12 mouse cellular contexts compared by ENCODE assay signal in genomic region chr14:26651901-26652300, GRCm38 (mm10). TPM values are rescaled to one million over a fixed set of nuclear protein-coding genes. Genes with fewer than 3 reads are reported as not detected.
DNase-seq lines count a peak whose midpoint lies in the region; ATAC-seq and TF ChIP-seq lines count a peak whose summit lies in the region.
"Had no signal": no experiment of that assay in that cellular context is flagged by ENCODE, and none has a peak within 500 bp of the region (broad histone marks: within the 10 kb centered on the region; RNA-seq: fewer than 3 reads in every experiment).

No protein-coding gene starts in this region.

- TF ChIP-seq CTCF in liver, adult 2 months (IDR thresholded peaks at IDR 0.05; ENCODE audit: low read depth, low read length): no peak

- peaks cover 5% of the 10 kb centered on the region; the same call in 1 of the 2 replicates for H3K79me2 ChIP-seq in liver, adult 2 months (ENCODE audit: control insufficient read depth, insufficient read depth, low read length)

- no peak for ATAC-seq in liver, embryonic 11.5 days (replicated peaks; ENCODE audit: low FRiP score)
- ATAC-seq in megakaryocyte-erythroid progenitor cell, adult 5-6 weeks (replicated peaks; ENCODE audit: low FRiP score, low TSS enrichment, poor library complexity, severe bottlenecking): peak; percentile 67

- H3K4me3 ChIP-seq in liver, adult 2 months (ENCODE audit: insufficient read depth, low read depth, low read length): no peak overlapping the region
- H3K4me3 ChIP-seq in liver, embryonic 11.5 days (ENCODE audit: low read depth, low read length): no peak overlapping the region
- no peak overlapping the region for H3K4me3 ChIP-seq in limb, embryonic 10.5 days
- H3K4me3 ChIP-seq: hindbrain, embryonic 15.5 days had no signal

- no peaks in the 10 kb centered on the region for H3K27me3 ChIP-seq in liver, adult 2 months (ENCODE audit: control insufficient read depth, insufficient read depth, low read length)
- no peaks in the 10 kb centered on the region for H3K27me3 ChIP-seq in liver, embryonic 11.5 days (replicated peaks; ENCODE audit: control insufficient read depth, insufficient read depth, low read length)
- H3K27me3 ChIP-seq in limb, embryonic 10.5 days (ENCODE audit: low read depth, poor library complexity, severe bottlenecking): no peaks in the 10 kb centered on the region
- H3K27me3 ChIP-seq: hindbrain, embryonic 15.5 days had no signal

- H3K9ac ChIP-seq in liver, adult 2 months (ENCODE audit: low read depth, low read length): no peak overlapping the region
- H3K9ac ChIP-seq in liver, embryonic 11.5 days (ENCODE audit: low read depth, low read length): no peak overlapping the region
- H3K9ac ChIP-seq: hindbrain, embryonic 15.5 days had no signal

- H3K4me1 ChIP-seq in liver, adult 2 months (ENCODE audit: control insufficient read depth, insufficient read depth, low read length): no peaks in the 10 kb centered on the region
- no peaks in the 10 kb centered on the region for H3K4me1 ChIP-seq in liver, embryonic 11.5 days (replicated peaks; ENCODE audit: control insufficient read depth, insufficient read depth, low read length)
- H3K4me1 ChIP-seq in limb, embryonic 10.5 days: no peaks in the 10 kb centered on the region
- H3K4me1 ChIP-seq: hindbrain, embryonic 15.5 days had no signal

- no peak for TF ChIP-seq POLR2A in liver, adult 2 months (IDR thresholded peaks at IDR 0.05; ENCODE audit: extremely low read depth, insufficient read depth, low read length)

- H3K4me2 ChIP-seq in liver, embryonic 11.5 days: no peak overlapping the region
- H3K4me2 ChIP-seq: hindbrain, embryonic 15.5 days had no signal

- H3K27ac ChIP-seq in liver, adult 2 months (replicated peaks; ENCODE audit: insufficient read depth, low read depth, low read length): no peak overlapping the region
- H3K27ac ChIP-seq in liver, embryonic 11.5 days (ENCODE audit: low read depth, low read length): no peak overlapping the region
- no peak overlapping the region for H3K27ac ChIP-seq in limb, embryonic 10.5 days
- H3K27ac ChIP-seq: hindbrain, embryonic 15.5 days had no signal

- DNase-seq in embryo, embryonic 10.5 days (ENCODE audit: low spot score): peak; percentile 28
- DNase-seq in embryo, embryonic 10 days (ENCODE audit: low spot score): no peak
- DNase-seq in liver, adult 2 months (ENCODE audit: extremely low read depth, low read depth, low spot score): peak; percentile 31
- DNase-seq in liver, embryonic 11.5 days (ENCODE audit: low spot score): no peak
- peak; percentile 65 for DNase-seq in ZHBTc4 (ENCODE audit: low read depth, low spot score)
- no peak for DNase-seq in limb, embryonic 10.5 days (ENCODE audit: low spot score)
- no peak for DNase-seq in right cerebral cortex, postnatal 4 days
- DNase-seq: adrenal gland, postnatal 14 days; embryo, embryonic 11 days; gastrocnemius, postnatal 14 days had no signal

- peaks cover 57% of the 10 kb centered on the region for H3K36me3 ChIP-seq in liver, adult 2 months (ENCODE audit: control insufficient read depth, insufficient read depth, low read length)
- peaks cover 17% of the 10 kb centered on the region; the same call in 1 of the 2 replicates for H3K36me3 ChIP-seq in liver, embryonic 11.5 days (ENCODE audit: control insufficient read depth, insufficient read depth, low read length)
- peaks cover 87% of the 10 kb centered on the region for H3K36me3 ChIP-seq in limb, embryonic 10.5 days

- H3K9me3 ChIP-seq in liver, embryonic 11.5 days (ENCODE audit: control insufficient read depth, low read length): no peaks in the 10 kb centered on the region
- no peaks in the 10 kb centered on the region for H3K9me3 ChIP-seq in limb, embryonic 10.5 days (replicated peaks)
- H3K9me3 ChIP-seq: hindbrain, embryonic 15.5 days had no signal

RNA-seq across cellular contexts. Expression of gene Arf4, which starts 14.0 kb away (rescaled TPM):
- total RNA-seq in liver, adult 2 months (2014; rRNA removed): 46.6 and 55.2 TPM in 2 replicates
- 104 and 117 TPM in 2 replicates for polyA plus RNA-seq in liver, adult 2 months (2012; rRNA removed)
- polyA plus RNA-seq in liver, embryonic 11.5 days (2014; fragmentation: Nextera tagmentation; extraction: Ambion mirVana): 347 and 363 TPM in 2 replicates
- total RNA-seq in megakaryocyte-erythroid progenitor cell, adult 5-6 weeks (2014; fragmentation: Nextera tagmentation): 122 TPM in 2 replicates
- total RNA-seq in megakaryocyte-erythroid progenitor cell, adult 5-6 weeks (2017): 69.3 and 73.4 TPM in 2 replicates
- 464 and 513 TPM in 2 replicates for polyA plus RNA-seq in limb, embryonic 10.5 days (2016; fragmentation: Nextera tagmentation; extraction: Ambion mirVana)

RNA-seq across cellular contexts. Expression of gene Pde12, which starts 17.8 kb away (rescaled TPM):
- total RNA-seq in liver, adult 2 months (2014; rRNA removed): 2.3 and 2.4 TPM in 2 replicates
- polyA plus RNA-seq in liver, adult 2 months (2012; rRNA removed): 3.2 and 3.5 TPM in 2 replicates
- 15.1 and 16.7 TPM in 2 replicates for polyA plus RNA-seq in liver, embryonic 11.5 days (2014; fragmentation: Nextera tagmentation; extraction: Ambion mirVana)
- total RNA-seq in megakaryocyte-erythroid progenitor cell, adult 5-6 weeks (2014; fragmentation: Nextera tagmentation): 12.0 and 12.4 TPM in 2 replicates
- 18.6 and 20.5 TPM in 2 replicates for total RNA-seq in megakaryocyte-erythroid progenitor cell, adult 5-6 weeks (2017)
- polyA plus RNA-seq in limb, embryonic 10.5 days (2016; fragmentation: Nextera tagmentation; extraction: Ambion mirVana): 12.6 and 12.9 TPM in 2 replicates

RNA-seq across cellular contexts. Expression of gene Dnah12, which starts 41.2 kb away (rescaled TPM):
- total RNA-seq in liver, adult 2 months (2014; rRNA removed): under 0.01 TPM in 1 of 2 replicates, not detected in the other
- polyA plus RNA-seq in liver, adult 2 months (2012; rRNA removed): not detected in 2 replicates
- 0.07 and 0.09 TPM in 2 replicates for polyA plus RNA-seq in liver, embryonic 11.5 days (2014; fragmentation: Nextera tagmentation; extraction: Ambion mirVana)
- 2.7 and 3.5 TPM in 2 replicates for total RNA-seq in megakaryocyte-erythroid progenitor cell, adult 5-6 weeks (2014; fragmentation: Nextera tagmentation)
- 3.8 and 5.7 TPM in 2 replicates for total RNA-seq in megakaryocyte-erythroid progenitor cell, adult 5-6 weeks (2017)
- polyA plus RNA-seq in limb, embryonic 10.5 days (2016; fragmentation: Nextera tagmentation; extraction: Ambion mirVana): not detected in 2 replicates
- total RNA-seq: adrenal gland, postnatal 14 days; gastrocnemius, postnatal 14 days had no signal

Comparison
In these comparisons a context has a peak if more than half of its experiments do, and no peak if none do; other contexts are left out.
1. DNase-seq: peak in embryo, embryonic 10.5 days (single experiment), liver, adult 2 months (single experiment) and ZHBTc4 (single experiment); none in embryo, embryonic 10 days (single experiment), liver, embryonic 11.5 days (single experiment), limb, embryonic 10.5 days (single experiment) and right cerebral cortex, postnatal 4 days (single experiment).